In the genomic region with DNA sequence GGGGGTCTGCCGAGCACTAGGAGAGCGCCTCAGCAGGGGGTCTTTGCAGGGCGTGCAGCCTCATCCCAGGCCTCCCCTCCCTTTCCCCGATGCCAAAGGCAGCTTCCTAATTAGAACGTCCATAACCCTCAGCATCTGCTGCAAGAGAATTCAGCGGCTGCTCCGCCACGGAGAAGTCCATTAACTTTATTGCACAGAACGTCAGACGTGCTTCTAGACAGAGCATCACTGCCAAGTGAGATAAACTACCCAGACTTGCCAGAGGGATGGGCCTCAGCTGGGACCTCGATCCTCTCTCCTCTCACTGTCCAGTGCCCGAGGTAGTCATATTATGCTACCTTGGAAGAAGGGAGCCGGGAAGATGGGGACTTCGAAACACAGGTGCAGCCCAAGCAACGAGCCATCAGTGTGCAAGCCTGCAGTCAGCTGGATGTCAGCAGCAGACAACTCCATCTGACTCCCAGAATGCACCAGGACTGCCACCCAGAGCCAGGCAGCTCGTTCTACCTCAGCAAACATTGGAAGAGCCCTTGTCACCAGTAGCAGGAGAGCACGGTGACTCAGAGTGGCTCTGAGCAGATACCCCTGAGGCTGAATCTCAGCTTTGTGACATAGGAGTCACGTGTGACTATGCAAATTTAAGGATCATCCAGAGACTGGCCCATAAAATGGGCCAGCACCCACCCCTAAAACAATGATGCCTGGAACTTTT, we compare ENCODE assay signal across 17 mouse cellular contexts.
DNase-seq lines count a peak whose midpoint lies in the region; ATAC-seq and TF ChIP-seq lines count a peak whose summit lies in the region.
"Had no signal": no experiment of that assay in that cellular context is flagged by ENCODE, and none has a peak within 500 bp of the region (broad histone marks: within the 10 kb centered on the region; RNA-seq: fewer than 3 reads in every experiment).

No protein-coding gene starts in this region.

- no peak overlapping the region for H3K9ac ChIP-seq in forebrain, embryonic 12.5 days
- no peak overlapping the region for H3K9ac ChIP-seq in forebrain, embryonic 11.5 days (ENCODE audit: low read length)
- no peak overlapping the region for H3K9ac ChIP-seq in forebrain, embryonic 14.5 days (ENCODE audit: low read length)
- H3K9ac ChIP-seq in hindbrain, postnatal 0 days (replicated peaks; ENCODE audit: low read length): no peak overlapping the region
- H3K9ac ChIP-seq: embryonic facial prominence, embryonic 15.5 days; lung, embryonic 14.5 days had no signal

- no peaks in the 10 kb centered on the region for H3K9me3 ChIP-seq in forebrain, embryonic 12.5 days
- H3K9me3 ChIP-seq in forebrain, embryonic 11.5 days (ENCODE audit: control insufficient read depth, low read length): no peaks in the 10 kb centered on the region
- H3K9me3 ChIP-seq in E14TG2a.4 (ENCODE audit: low read length): no peaks in the 10 kb centered on the region
- H3K9me3 ChIP-seq in forebrain, embryonic 14.5 days (replicated peaks; ENCODE audit: control insufficient read depth, low read length): no peaks in the 10 kb centered on the region
- no peaks in the 10 kb centered on the region for H3K9me3 ChIP-seq in hindbrain, postnatal 0 days (ENCODE audit: low read length)
- H3K9me3 ChIP-seq: embryonic facial prominence, embryonic 15.5 days; megakaryocyte, embryonic 14.5 days had no signal

- H3K4me3 ChIP-seq in forebrain, embryonic 12.5 days (replicated peaks): no peak overlapping the region
- no peak overlapping the region for H3K4me3 ChIP-seq in forebrain, embryonic 11.5 days (ENCODE audit: low read depth, low read length)
- 0 out of 2 replicates have a peak overlapping the region, but pooled peaks have one; percentile 17 for H3K4me3 ChIP-seq in E14TG2a.4 (replicated peaks; ENCODE audit: low read length)
- no peak overlapping the region for H3K4me3 ChIP-seq in forebrain, embryonic 14.5 days (ENCODE audit: low read depth, low read length)
- no peak overlapping the region for H3K4me3 ChIP-seq in hindbrain, postnatal 0 days (ENCODE audit: low read length)
- H3K4me3 ChIP-seq: embryonic facial prominence, embryonic 15.5 days; left cerebral cortex, adult 2 months; megakaryocyte, embryonic 14.5 days had no signal

- WGBS in forebrain, embryonic 12.5 days: 33% methylated on average over 18 of the region's 18 CpGs
- WGBS in forebrain, embryonic 11.5 days: 37% methylated on average over 18 of the region's 18 CpGs
- WGBS in forebrain, embryonic 14.5 days: 21% methylated on average over 18 of the region's 18 CpGs
- WGBS in hindbrain, postnatal 0 days: 25% methylated on average over 18 of the region's 18 CpGs

- H3K27me3 ChIP-seq in forebrain, embryonic 12.5 days: peaks cover 43% of the 10 kb centered on the region
- 0 out of 2 replicates have a peak, but pooled peaks cover 2% of the 10 kb centered on the region for H3K27me3 ChIP-seq in forebrain, embryonic 11.5 days (ENCODE audit: control insufficient read depth, insufficient read depth, low read length)
- H3K27me3 ChIP-seq in E14TG2a.4 (ENCODE audit: insufficient read depth, low read length): peaks cover 13% of the 10 kb centered on the region
- no peaks in the 10 kb centered on the region; the same call in 1 of the 2 replicates for H3K27me3 ChIP-seq in forebrain, embryonic 14.5 days (replicated peaks; ENCODE audit: control insufficient read depth, insufficient read depth, low read length)
- no peaks in the 10 kb centered on the region for H3K27me3 ChIP-seq in hindbrain, postnatal 0 days (ENCODE audit: insufficient read depth, low read length)
- H3K27me3 ChIP-seq: embryonic facial prominence, embryonic 15.5 days had no signal

- H3K4me2 ChIP-seq in forebrain, embryonic 12.5 days: 0 out of 2 replicates have a peak overlapping the region, but pooled peaks have one; percentile 10
- H3K4me2 ChIP-seq in forebrain, embryonic 11.5 days (ENCODE audit: low read depth, low read length, severe bottlenecking): no peak overlapping the region
- H3K4me2 ChIP-seq in forebrain, embryonic 14.5 days (ENCODE audit: low read length): peak overlapping the region; percentile 3; the same call in 1 of the 2 replicates
- no peak overlapping the region for H3K4me2 ChIP-seq in hindbrain, postnatal 0 days (ENCODE audit: low read depth, low read length)
- H3K4me2 ChIP-seq: embryonic facial prominence, embryonic 15.5 days; heart, embryonic 11.5 days; lung, embryonic 14.5 days had no signal

- H3K36me3 ChIP-seq in forebrain, embryonic 12.5 days (replicated peaks): no peaks in the 10 kb centered on the region
- no peaks in the 10 kb centered on the region for H3K36me3 ChIP-seq in forebrain, embryonic 11.5 days (ENCODE audit: control insufficient read depth, insufficient read depth, low read length)
- no peaks in the 10 kb centered on the region for H3K36me3 ChIP-seq in E14TG2a.4 (ENCODE audit: insufficient read depth, low read length)
- no peaks in the 10 kb centered on the region for H3K36me3 ChIP-seq in forebrain, embryonic 14.5 days (ENCODE audit: control insufficient read depth, insufficient read depth, low read length)
- H3K36me3 ChIP-seq in hindbrain, postnatal 0 days (ENCODE audit: insufficient read depth, low read length): no peaks in the 10 kb centered on the region
- H3K36me3 ChIP-seq: embryonic facial prominence, embryonic 15.5 days; G1E had no signal

- H3K4me1 ChIP-seq in forebrain, embryonic 12.5 days: peaks cover 41% of the 10 kb centered on the region
- H3K4me1 ChIP-seq in forebrain, embryonic 11.5 days (replicated peaks; ENCODE audit: control insufficient read depth, insufficient read depth, low read length): peaks cover 17% of the 10 kb centered on the region; the same call in 1 of the 2 replicates
- peaks cover 83% of the 10 kb centered on the region for H3K4me1 ChIP-seq in E14TG2a.4 (replicated peaks; ENCODE audit: low read depth, low read length)
- H3K4me1 ChIP-seq in forebrain, embryonic 14.5 days (ENCODE audit: control insufficient read depth, insufficient read depth, low read length): peaks cover 20% of the 10 kb centered on the region
- peaks cover 10% of the 10 kb centered on the region for H3K4me1 ChIP-seq in hindbrain, postnatal 0 days (ENCODE audit: insufficient read depth, low read length)
- H3K4me1 ChIP-seq: megakaryocyte, embryonic 14.5 days had no signal

- no peak for DNase-seq in forebrain, embryonic 11.5 days (ENCODE audit: low spot score)
- DNase-seq in forebrain, embryonic 14.5 days (ENCODE audit: low spot score): peak; percentile 67
- peak; percentile 43 for DNase-seq in hindbrain, postnatal 0 days (ENCODE audit: low spot score)
- no peak for DNase-seq in urinary bladder, postnatal 36 days (ENCODE audit: low spot score in 2 of 2)
- DNase-seq in heart, postnatal 10 days: no peak
- no peak for DNase-seq in adrenal gland, postnatal 25 days
- DNase-seq: cerebellum, adult 9-11 months; kidney, postnatal 10 days; lung, embryonic 14.5 days; thymus, postnatal 36 days had no signal

- intact Hi-C loops in heart, postnatal 10 days (cut with DNase I): no loop called here

- no peak for TF ChIP-seq CTCF in E14TG2a.4 (conservative IDR thresholded peaks at IDR 0.05; ENCODE audit: low read length)
- TF ChIP-seq CTCF in hindbrain, postnatal 0 days (IDR thresholded peaks at IDR 0.05; ENCODE audit: low read depth): no peak

- H3K27ac ChIP-seq in forebrain, embryonic 12.5 days: no peak overlapping the region
- no peak overlapping the region for H3K27ac ChIP-seq in forebrain, embryonic 11.5 days (ENCODE audit: low read depth, low read length)
- no peak overlapping the region for H3K27ac ChIP-seq in forebrain, embryonic 14.5 days (ENCODE audit: low read depth, low read length)
- no peak overlapping the region for H3K27ac ChIP-seq in hindbrain, postnatal 0 days
- H3K27ac ChIP-seq: embryonic facial prominence, embryonic 15.5 days; left cerebral cortex, adult 2 months had no signal

- 0 out of 2 replicates have a peak, but pooled peaks have one; percentile 39 for ATAC-seq in forebrain, embryonic 12.5 days (ENCODE audit: low FRiP score)
- no peak for ATAC-seq in forebrain, embryonic 11.5 days (replicated peaks; ENCODE audit: low FRiP score)
- ATAC-seq in forebrain, embryonic 14.5 days: peak; percentile 49
- ATAC-seq in hindbrain, postnatal 0 days: peak; percentile 42; the same call in 1 of the 2 replicates

Comparison
In these comparisons a context has a peak if more than half of its experiments do, and no peak if none do; other contexts are left out.
1. H3K4me2 ChIP-seq: peak in forebrain, embryonic 12.5 days (single experiment) and forebrain, embryonic 14.5 days (single experiment); none in forebrain, embryonic 11.5 days (single experiment) and hindbrain, postnatal 0 days (single experiment).
2. DNase-seq: peak in forebrain, embryonic 14.5 days (single experiment) and hindbrain, postnatal 0 days (single experiment); none in forebrain, embryonic 11.5 days (single experiment), urinary bladder, postnatal 36 days (0 of 2), heart, postnatal 10 days (0 of 2) and adrenal gland, postnatal 25 days (single experiment).